Mouse (Mus musculus) adrenal gland, adult 8-10 months (tissue): ENCODE results near the gene Slc37a1. TPM values are rescaled to one million over a fixed set of nuclear protein-coding genes. Genes with fewer than 3 reads are reported as not detected.
A peak's percentile ranks its signal among the peaks of the same experiment; 100 is the strongest.

ENCODE experiments used
- DNase-seq: peaks from one replicate; pipeline ENCODE4 v3.0.0; 2022
- total RNA-seq, 4 experiments: library from RNA; stranded (reverse); gene quantifications; 2 replicates each; pipeline ENCODE4 v1.2.4; 2022

Slc37a1 gene
- total RNA-seq: 10 to 100 TPM; 13.1 to 26.4 (median 22.5) TPM

DNA sequence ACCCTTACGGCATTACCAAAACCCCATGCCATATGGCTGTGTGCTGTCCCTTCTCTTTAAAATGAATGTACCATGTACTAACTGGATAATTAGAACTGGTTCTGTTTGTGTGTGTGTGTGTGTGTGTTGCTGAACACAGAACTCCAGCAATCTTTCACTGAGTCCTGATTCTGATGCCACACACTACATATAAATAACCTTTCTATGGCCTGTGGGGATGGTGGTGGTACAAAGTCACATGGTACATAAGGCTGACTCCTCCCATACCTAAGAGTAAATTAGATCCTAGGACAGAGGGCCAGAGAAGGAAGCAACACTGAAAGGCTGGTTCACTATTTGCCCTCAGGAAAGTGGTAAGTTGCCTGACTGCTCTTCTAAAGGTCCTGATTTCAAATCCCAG lies at the start of gene Slc37a1:
Gene Slc37a1 (plus strand): TSS at position 301 of the 400 bp plus-strand sequence.
- DNase-seq: no peak

GRCm38 (mm10) chr17:31238234-31239020 lies 48.2 kb upstream of the Slc37a1 start:
- DNase-seq: no peak

DNA sequence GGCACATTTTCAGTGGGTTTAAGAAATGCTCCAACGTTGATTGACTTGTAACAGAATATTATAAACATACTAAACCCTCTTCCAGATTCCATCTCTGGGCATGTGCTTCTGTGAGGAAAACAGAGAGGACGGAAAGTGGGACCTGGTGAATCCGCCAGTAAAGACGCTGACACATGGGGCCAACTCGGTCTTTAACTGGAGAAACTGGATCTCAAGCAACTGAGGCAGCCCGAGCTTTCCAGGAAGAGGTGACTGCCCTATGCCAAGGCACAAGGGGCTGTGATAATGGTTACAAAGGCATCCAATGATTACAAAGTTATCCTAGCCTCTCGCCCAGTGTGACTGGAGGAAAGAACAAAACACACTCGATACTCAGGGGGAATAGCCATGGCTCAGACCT lies 45.4 kb upstream of the Slc37a1 start:
- DNase-seq: no peak

- no peak for DNase-seq
Measured at GRCm38 (mm10) chr17:31242764-31243163, 43.8 kb upstream of the Slc37a1 start.

GRCm38 (mm10) chr17:31245321-31245720 lies 41.3 kb upstream of the Slc37a1 start:
- no peak for DNase-seq

- no peak for DNase-seq
Measured at GRCm38 (mm10) chr17:31247144-31247543, 39.4 kb upstream of the Slc37a1 start.

DNA sequence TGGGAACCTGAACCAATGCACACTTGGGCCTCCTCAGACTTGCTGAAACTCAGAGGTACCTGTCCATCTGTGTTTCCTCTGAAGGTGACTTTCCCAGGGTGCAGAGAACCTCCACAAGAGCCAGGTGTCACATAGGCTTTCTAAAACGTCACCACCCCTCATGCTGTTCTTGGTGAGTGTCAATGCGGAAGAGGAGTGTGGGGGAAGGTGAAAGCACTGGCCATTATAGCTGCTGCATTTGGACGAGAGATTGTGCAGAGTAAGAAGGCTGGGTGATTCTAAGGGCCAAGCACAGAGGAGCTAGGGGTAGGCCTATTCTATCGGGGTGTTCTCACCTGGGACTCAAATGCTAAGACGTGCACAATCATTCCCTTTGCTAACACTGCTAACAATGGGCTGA lies 32.6 kb upstream of the Slc37a1 start:
- no peak for DNase-seq

DNA sequence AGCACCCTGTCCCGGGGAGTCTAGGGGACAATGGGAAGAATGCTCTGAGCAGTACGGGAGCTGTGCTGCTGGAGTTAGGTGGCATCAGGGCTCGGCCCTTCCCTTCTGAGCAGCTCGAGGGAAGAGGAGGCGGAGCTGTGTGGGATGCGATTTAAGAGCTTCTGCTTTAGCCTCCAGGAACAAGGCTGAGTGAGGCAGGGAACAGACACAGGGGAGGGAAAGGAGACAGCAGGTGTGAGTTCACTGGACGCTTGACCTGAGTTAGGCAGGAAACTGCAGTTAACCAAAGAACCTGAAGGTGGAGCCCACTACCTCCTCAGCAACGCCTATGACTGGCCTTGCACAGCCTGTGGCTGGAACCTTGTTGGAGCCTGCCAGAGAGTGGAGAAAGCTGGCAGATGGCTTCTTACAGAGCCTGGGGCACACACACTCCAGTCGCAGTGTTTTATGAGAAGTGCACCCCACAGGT lies 32.1 kb upstream of the Slc37a1 start:
- DNase-seq: peak; percentile 80

DNA sequence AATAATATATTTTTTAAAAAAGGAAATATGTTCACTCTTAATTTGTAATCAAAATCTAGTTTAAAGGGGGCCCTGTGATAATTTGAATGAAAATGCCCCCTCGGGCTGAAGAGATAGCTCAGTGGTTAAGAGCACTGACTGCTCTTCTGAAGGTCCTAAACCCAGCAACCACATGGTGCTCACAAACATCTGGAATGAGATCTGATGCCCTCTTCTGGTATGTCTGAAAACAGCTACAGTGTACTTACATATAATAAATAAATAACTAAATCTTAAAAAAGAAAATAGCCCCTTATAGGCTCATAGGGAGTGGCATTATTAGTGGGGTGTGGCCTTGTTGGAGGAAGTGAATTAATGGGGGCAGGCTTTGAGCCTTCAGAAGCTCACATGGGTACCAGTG lies 29.4 kb upstream of the Slc37a1 start:
- DNase-seq: no peak

DNA sequence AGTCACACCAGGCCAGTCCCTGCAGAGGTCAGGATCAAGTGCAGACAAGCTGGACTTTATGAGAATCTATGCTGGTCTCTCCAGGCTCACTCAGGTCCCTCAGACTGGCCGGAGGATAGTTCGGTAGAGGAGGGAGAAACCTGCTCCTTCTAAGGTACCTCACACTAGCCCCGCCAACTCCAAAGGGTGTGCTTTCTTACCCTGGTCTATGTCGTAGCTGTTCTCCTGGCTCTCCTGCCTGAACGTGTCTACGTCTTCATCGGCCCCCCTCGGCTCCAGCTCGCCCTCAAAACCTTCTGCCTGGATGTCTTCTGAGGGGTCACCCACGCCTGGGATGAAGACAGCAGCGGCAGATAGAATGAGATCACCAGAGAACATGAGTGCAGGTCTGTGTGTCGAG lies 28.7 kb upstream of the Slc37a1 start:
- no peak for DNase-seq

- DNase-seq: no peak
Measured at GRCm38 (mm10) chr17:31258310-31258865, 28.2 kb upstream of the Slc37a1 start.

DNA sequence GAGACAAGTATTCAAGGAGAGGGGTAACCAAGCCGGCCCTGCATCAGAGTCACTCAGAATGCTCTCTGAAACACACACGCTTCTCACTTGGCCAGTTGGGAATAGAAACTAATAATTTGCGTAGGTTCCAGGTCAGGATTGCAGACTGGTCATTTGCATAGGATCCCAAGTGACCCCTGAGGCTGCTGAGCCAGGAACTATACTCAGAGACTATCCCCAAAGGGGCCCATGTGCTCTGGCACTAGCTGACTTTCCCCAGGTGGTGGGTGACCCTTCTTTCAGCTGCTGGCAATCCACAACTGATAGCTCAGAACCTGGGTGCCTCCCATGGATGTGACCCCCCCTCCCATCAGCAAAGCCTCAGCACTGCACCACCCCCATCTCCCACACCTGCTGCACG lies 27.4 kb upstream of the Slc37a1 start:
- DNase-seq: no peak

GRCm38 (mm10) chr17:31259825-31260224 lies 26.8 kb upstream of the Slc37a1 start:
- no peak for DNase-seq

- peak; percentile 91 for DNase-seq
Measured at GRCm38 (mm10) chr17:31260430-31260829, 26.2 kb upstream of the Slc37a1 start.

DNA sequence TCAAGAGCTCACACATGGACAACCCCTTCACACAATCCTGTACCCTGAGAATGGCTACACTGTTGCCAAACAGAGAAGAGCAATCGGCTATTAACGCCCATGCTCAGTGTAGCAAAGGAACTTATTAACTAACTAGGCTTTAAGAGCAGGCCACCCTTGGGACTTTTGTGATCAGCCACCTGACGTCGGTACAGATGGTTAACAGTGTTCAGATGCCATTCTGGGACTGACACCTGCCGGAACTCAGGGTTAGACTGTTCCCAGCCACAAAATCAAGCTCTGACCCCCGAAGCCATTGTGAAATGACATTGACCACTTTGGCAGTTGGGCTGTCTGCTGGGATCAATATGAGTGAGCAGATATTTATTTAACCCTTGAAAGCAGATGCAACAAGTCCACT lies 25.2 kb upstream of the Slc37a1 start:
- DNase-seq: no peak

- no peak for DNase-seq
Measured at GRCm38 (mm10) chr17:31262715-31263114, 23.9 kb upstream of the Slc37a1 start.

- no peak for DNase-seq
Measured at GRCm38 (mm10) chr17:31263770-31264169, 22.8 kb upstream of the Slc37a1 start.

DNA sequence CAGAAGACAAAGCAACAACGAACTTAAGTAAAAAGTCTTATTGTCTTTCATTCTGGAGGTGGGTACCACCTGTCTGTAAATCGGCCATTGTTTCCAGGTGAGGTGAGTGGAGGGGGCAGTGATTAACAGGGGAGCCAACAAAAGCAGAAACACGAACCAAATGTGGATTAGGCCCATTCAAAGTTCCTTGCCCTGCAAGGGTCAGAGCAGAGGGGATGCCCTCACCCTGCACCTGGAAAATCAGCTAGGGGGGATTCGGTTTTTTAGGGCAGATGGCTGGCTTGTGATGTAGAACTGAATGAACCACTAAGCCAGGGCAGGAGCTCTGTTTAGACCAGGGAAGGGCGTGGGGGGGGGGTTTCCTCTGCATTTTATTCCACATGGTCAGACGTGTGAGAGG lies 22.2 kb upstream of the Slc37a1 start:
- no peak for DNase-seq

DNA sequence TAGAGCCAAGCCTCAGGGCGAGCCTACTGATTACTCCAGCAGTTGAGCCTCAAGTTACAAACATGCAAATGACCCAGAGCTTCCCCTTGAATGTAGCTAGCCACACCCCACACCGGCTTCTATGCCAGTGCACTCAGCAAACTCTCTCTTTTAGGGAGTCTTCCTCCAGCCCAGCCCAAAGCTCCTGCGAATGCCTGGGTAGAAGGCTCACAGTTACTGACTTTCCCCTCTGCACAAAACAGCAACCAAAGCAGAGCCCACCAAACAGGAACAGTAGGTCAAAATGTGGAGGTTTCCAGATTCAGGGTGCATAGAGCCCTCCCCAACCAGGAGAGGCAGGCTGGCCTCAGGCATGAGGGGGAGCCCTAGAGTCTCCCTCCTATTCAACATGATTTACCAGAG lies 21.4 kb upstream of the Slc37a1 start:
- DNase-seq: no peak

DNA sequence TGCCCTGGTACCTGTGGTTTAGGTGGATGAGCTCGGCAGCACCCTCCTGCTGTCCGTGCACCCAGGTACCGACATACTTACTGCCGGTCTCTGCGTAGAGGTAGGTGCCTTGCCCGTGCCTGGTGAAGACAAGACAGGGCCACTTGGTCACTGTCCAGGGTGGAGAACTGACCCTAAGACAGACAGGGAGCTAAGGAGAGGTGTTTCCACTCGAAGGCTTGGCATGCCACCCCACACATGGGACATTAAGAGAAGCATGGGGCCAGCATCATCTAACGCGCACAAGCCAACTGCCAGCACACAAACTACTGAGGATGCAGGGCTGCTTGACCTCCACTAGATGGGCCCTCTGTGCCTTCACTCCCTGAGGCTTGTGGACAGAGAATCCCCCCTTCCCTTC lies 20.8 kb upstream of the Slc37a1 start:
- no peak for DNase-seq

DNA sequence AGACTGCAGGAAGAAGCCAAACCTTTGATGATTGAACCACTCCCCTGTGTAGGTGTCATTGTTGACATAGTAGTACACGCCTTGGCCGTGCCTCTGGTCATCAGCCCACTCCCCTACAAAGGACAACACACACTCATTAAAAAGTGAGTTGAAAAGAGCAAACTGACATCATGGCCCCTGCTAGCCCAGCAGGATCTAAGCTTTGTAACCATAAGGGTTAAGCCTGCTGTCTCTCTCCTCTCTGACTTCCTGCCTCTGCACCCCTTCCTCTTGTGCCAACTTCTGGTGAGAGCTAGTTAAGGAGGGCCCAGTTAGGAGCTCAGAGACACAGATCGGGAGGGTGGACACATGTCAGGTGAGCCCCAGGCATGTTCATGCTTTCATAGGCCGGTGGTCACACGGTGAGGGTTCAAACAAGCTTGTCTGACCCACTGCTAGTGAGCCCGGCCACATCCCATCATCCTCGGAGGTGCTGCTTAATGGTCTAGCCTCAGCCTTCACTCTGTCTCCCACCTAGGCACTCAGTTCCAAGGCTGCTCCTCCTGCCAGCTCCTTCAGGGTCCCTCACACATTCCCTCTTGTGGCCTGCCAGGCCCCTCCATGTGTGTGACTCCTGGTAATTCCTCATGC lies 20.2 kb upstream of the Slc37a1 start:
- DNase-seq: no peak

DNA sequence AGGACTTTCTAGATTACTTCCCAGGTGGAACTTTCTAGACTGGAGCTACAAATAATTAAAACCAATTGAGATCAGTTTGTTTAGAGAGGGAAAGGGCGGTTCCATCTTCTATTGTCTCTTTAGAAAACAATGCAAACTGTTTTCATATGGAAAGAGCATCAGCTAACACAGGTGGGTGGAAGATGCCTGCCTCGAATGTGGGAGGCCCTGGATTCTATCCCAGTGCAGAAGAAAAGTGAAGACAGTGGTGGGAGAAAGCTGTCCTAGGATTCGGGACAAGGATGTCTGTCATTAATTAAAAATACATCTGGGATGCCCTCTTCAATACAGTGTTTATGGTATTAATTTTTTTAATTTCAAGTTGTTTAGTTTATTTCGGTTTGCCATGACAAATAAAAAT lies 19.5 kb upstream of the Slc37a1 start:
- no peak for DNase-seq

DNA sequence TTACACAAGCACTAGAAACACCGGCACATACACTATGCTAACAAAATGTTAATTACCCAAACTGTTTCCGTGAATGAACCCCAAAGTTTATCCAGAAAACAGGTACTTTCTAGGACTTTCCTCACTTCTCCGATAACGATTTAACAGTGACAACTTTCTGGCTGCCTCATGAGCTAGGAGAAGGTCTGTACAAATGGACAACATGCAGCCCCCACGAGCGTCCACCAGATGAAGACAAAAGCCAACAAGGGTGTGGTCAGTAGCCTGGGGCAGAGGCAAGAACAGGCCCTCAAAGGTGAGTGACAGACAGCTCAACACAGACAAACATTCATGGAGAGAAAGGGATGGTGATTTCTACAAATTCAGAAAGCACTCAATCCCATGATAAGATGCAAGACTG lies 19.0 kb upstream of the Slc37a1 start:
- no peak for DNase-seq

DNA sequence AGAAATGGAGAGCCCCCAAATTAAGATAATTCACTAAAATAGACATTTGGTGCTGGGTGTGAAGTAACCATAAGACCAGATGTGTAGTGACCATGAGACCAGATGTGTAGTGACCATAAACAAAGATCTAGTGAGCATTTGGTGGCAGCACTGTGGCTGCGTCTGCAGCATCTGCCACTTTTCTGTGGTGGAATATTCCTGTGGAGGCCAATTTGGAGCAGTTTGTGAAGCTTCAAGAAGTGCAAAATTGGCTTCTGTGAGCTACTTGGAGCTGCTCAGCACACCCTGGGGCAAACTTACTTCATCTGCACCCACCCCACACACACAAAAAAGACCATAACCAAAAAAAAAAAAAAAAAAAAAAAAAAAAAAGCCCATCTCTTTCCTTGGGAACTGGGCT lies 18.6 kb upstream of the Slc37a1 start:
- DNase-seq: no peak
